In genomic region chr10:117330521-117330920, GRCm38 (mm10) we compare ENCODE assay signal across 9 mouse cellular contexts. TPM values are rescaled to one million over a fixed set of nuclear protein-coding genes. Genes with fewer than 3 reads are reported as not detected.
DNase-seq lines count a peak whose midpoint lies in the region; ATAC-seq lines count a peak whose summit lies in the region.
"Had no signal": no experiment of that assay in that cellular context is flagged by ENCODE, and none has a peak within 500 bp of the region (broad histone marks: within the 10 kb centered on the region; RNA-seq: fewer than 3 reads in every experiment).

No protein-coding gene starts in this region.

- H3K9me3 ChIP-seq in heart, embryonic 10.5 days, result no peaks in the 10 kb centered on the region
- no peaks in the 10 kb centered on the region for H3K9me3 ChIP-seq in midbrain, embryonic 13.5 days

- DNase-seq in heart, adult 8-10 months (ENCODE audit: low spot score), result peak; percentile 26
- DNase-seq in heart, embryonic 10.5 days (ENCODE audit: low spot score), result no peak
- DNase-seq in B cell, adult 2 months, result peak; percentile 47 to 52
- DNase-seq in ZHBTc4 (ENCODE audit: low read depth, low spot score), result peak; percentile 45
- DNase-seq in lung, postnatal 25 days (ENCODE audit: low spot score), result peak; percentile 69
- DNase-seq in right cerebral cortex, postnatal 36 days (ENCODE audit: low spot score in 2 of 2), result no peak
- no peak for DNase-seq in layer of hippocampus, postnatal 10 days (ENCODE audit: low spot score in 2 of 2)

- no peak for ATAC-seq in midbrain, embryonic 13.5 days

- no peak overlapping the region for H3K27ac ChIP-seq in heart, embryonic 10.5 days
- no peak overlapping the region for H3K27ac ChIP-seq in midbrain, embryonic 13.5 days

- no peak overlapping the region for H3K4me3 ChIP-seq in heart, embryonic 10.5 days
- H3K4me3 ChIP-seq in midbrain, embryonic 13.5 days (replicated peaks), result no peak overlapping the region
- H3K4me3 ChIP-seq: myocyte had no signal

- WGBS in heart, embryonic 10.5 days, result 70% methylated on average over 5 of the region's 5 CpGs
- whole genome bisulfite sequencing in midbrain, embryonic 13.5 days, result 80% methylated on average over 5 of the region's 5 CpGs

- H3K9ac ChIP-seq in midbrain, embryonic 13.5 days (replicated peaks), result no peak overlapping the region

- H3K4me1 ChIP-seq in heart, embryonic 10.5 days, result peaks cover 10% of the 10 kb centered on the region
- peaks cover under 1% of the 10 kb centered on the region; the same call in 1 of the 2 replicates for H3K4me1 ChIP-seq in midbrain, embryonic 13.5 days (replicated peaks)

- no peaks in the 10 kb centered on the region for H3K27me3 ChIP-seq in heart, embryonic 10.5 days (ENCODE audit: insufficient read depth, poor library complexity, severe bottlenecking)
- no peaks in the 10 kb centered on the region for H3K27me3 ChIP-seq in midbrain, embryonic 13.5 days

- H3K4me2 ChIP-seq in midbrain, embryonic 13.5 days (replicated peaks), result no peak overlapping the region

- H3K36me3 ChIP-seq in heart, embryonic 10.5 days, result no peaks in the 10 kb centered on the region; the same call in 1 of the 2 replicates
- H3K36me3 ChIP-seq in midbrain, embryonic 13.5 days, result no peaks in the 10 kb centered on the region

RNA-seq across cellular contexts. Expression of gene Lyz1, which starts 37.9 kb away (rescaled TPM):
- total RNA-seq in heart, adult 8-10 months (2022), result 10 to 100 TPM in 2 of 4 experiments, 1 to 10 TPM in 2; 8.1 to 25.8 (median 9.5) TPM
- polyA plus RNA-seq in heart, embryonic 10.5 days (2016; fragmentation: Nextera tagmentation; extraction: Ambion mirVana), result 2.3 and 11.4 TPM in 2 replicates
- polyA plus RNA-seq in midbrain, embryonic 13.5 days (2015; fragmentation: Nextera tagmentation; extraction: Ambion mirVana), result not detected in 2 replicates
- under 1 TPM in 1 of 2 experiments, not detected in 1; 0.96 TPM for total RNA-seq in layer of hippocampus, postnatal 10 days (2021)
- polyA plus RNA-seq: myocyte had no signal

RNA-seq across cellular contexts. Expression of gene Lyz2, which starts 48.4 kb away (rescaled TPM):
- total RNA-seq in heart, adult 8-10 months (2022), result 100 to 1,000 TPM in 2 of 4 experiments, 10 to 100 TPM in 2; 93.6 to 253 (median 102) TPM
- polyA plus RNA-seq in heart, embryonic 10.5 days (2016; fragmentation: Nextera tagmentation; extraction: Ambion mirVana), result 26.2 and 60.7 TPM in 2 replicates
- polyA plus RNA-seq in midbrain, embryonic 13.5 days (2015; fragmentation: Nextera tagmentation; extraction: Ambion mirVana), result 14.7 and 19.0 TPM in 2 replicates
- 1 to 10 TPM; 6.4 to 7.6 TPM for total RNA-seq in layer of hippocampus, postnatal 10 days (2021)

RNA-seq across cellular contexts. Expression of gene Cpsf6, which starts 49.3 kb away (rescaled TPM):
- 10 to 100 TPM; 27.3 to 31.2 (median 30.1) TPM for total RNA-seq in heart, adult 8-10 months (2022)
- 128 and 138 TPM in 2 replicates for polyA plus RNA-seq in heart, embryonic 10.5 days (2016; fragmentation: Nextera tagmentation; extraction: Ambion mirVana)
- 203 and 210 TPM in 2 replicates for polyA plus RNA-seq in midbrain, embryonic 13.5 days (2015; fragmentation: Nextera tagmentation; extraction: Ambion mirVana)
- 100 to 1,000 TPM; 116 to 122 TPM for total RNA-seq in layer of hippocampus, postnatal 10 days (2021)

Comparison
In these comparisons a context has a peak if more than half of its experiments do, and no peak if none do; other contexts are left out.
1. DNase-seq: peak in heart, adult 8-10 months (single experiment), B cell, adult 2 months (2 of 2), ZHBTc4 (single experiment) and lung, postnatal 25 days (single experiment); none in heart, embryonic 10.5 days (single experiment), right cerebral cortex, postnatal 36 days (0 of 2) and layer of hippocampus, postnatal 10 days (0 of 2).
2. RNA of gene Lyz1, which starts 37.9 kb away (total RNA-seq): 8.1 to 25.8 TPM in heart, adult 8-10 months; 0.96 TPM in layer of hippocampus, postnatal 10 days; every median in the first group is over 4 times any median in the second.
3. RNA of gene Lyz2, which starts 48.4 kb away (total RNA-seq): 93.6 to 253 TPM in heart, adult 8-10 months; 6.4 to 7.6 TPM in layer of hippocampus, postnatal 10 days; every median in the first group is over 10 times any median in the second.